Mouse (Mus musculus) CD4-positive, CD25-positive, alpha-beta regulatory T cell, adult 4 months (primary cell): ENCODE measurements around the gene Smim5. TPM values are rescaled to one million over a fixed set of nuclear protein-coding genes. Genes with fewer than 3 reads are reported as not detected.

ENCODE experiments used
- ATAC-seq: one replicate; pipeline ENCODE4 v1.8.0; 2017
- polyA plus RNA-seq, 2 experiments: library from polyadenylated mRNA; unstranded; fragments of 100-300 nt; shearing (Covaris generic); gene quantifications; one replicate each; pipeline ENCODE4 v1.2.1; 2017

Gene Smim5
- polyA plus RNA-seq, 2 experiments from 2014 or later = 0.94 to 1.5 TPM

DNA sequence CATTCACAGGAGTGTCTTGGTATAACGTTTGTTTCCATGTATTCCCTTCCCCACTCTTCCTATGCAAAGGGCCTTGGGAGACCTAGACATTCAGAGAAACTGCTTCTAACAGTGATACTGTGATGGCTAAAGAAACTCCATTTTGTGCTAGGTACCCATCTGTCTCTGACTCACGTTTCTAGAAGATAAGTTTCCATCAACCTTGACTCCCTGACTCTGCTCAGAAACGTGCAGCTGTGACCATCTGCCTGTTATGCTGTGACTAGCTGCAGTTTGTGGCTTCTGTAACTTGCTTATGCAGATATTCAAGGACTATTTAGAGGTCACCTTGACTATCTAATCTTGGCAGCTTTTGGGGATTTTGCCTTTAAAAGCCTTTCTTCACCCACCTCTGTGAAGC lies 31.5 kb downstream of the Smim5 start:
- no peak for ATAC-seq

DNA sequence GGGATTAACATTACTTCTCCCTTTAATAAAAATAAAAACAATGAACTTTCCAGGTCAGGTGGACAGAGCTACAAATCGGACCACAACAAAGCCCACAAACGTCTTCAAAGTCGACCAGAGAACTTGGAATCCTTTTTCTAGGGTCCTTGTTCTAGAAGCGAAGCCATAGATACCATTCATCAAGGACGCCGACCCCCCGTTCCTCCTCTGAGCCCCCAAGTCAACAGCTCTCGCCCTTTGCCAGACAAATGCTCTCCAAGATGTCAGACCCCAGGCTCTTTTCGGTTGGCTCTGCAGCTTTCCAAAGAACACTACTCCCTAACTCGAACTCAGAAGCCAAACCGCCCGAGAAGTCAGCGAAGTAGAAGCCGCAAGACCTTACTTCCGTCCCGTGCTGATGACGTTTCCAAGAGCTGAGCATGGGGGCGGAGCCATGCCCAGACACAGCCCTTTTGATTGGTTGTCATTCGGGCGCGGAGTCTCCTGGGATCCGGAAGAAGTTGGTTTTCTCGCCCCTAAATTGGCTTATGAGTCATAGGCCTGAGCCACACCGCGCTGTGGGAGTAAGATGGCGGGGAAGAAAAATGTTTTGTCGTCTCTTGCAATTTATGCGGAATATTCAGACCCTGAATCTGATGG lies 33.5 kb downstream of the Smim5 start, which contains the start of the genes Sap30bp and Recql5:
Gene Sap30bp (plus strand): TSS at position 175 of the 639 bp plus-strand sequence.
Gene Recql5 (minus strand): TSS at position 370 of the 639 bp plus-strand sequence.
- peak; percentile 100 for ATAC-seq

DNA sequence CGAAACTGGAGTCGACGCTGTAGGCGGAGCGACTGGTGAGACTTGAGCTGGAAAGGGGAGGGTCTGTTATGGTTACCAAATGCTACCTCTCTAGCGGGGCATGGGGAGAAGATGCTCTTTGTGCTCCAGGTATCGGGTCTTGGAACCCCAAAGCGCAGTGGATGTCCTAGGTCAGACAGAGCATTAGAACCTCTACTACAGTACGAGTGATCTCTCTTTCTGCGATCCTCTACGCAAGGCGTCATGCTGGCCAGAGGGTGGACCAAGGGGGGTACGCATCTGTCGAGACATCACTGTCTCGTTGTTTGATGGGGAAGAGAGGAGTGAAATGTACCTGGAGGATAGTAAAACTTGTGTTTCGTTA lies 34.0 kb downstream of the Smim5 start:
- ATAC-seq = peak; percentile 12

DNA sequence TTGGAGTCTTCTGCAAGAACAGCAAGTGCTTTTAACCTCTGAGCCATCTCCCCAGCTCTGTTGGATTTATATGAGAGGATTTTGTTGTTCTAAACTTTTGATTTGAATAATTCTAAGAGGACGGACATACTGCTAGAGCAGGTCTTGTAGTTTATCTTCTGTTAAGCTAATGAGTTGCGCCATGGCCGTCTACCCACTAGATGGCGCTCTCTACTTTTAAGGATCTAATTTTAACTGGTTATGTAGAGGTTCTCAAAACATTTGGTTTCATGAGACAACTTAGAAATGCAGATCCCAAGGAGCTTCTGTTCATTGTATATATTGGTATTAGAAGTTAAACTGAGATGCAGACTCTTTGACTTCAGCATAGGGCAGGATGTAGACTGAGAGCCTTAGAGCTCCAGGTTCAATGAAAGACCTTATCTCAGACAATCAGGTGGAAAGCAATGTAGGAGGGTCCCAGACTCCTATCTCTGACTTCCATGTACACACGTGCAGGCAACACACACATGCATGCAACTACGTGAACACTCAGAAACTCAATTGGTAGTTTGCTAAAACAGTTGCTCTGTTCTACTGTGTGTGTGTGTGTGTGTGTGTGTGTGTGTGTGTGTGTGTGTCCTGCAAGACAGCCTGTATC lies 40.0 kb downstream of the Smim5 start:
- ATAC-seq = peak; percentile 45

DNA sequence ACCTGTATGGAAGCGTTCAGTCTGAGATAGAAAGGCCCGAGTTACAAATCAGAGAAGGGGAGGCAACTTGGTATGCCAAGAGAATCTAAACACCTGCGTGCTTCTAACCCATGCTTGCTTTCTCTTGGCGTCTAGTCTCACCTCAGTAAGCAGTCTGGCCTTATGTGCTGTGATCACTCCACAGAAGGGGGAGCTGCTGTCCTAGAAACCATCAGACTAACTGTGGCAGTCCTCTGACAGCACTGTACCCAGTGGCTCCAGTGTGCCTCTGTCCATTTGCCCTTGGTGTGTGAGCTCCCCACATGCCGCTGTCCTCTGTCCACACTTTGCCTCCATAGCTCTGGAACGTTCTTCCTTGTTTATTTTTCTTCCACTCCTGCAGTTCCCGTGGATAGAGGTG lies 42.2 kb downstream of the Smim5 start:
- no peak for ATAC-seq

DNA sequence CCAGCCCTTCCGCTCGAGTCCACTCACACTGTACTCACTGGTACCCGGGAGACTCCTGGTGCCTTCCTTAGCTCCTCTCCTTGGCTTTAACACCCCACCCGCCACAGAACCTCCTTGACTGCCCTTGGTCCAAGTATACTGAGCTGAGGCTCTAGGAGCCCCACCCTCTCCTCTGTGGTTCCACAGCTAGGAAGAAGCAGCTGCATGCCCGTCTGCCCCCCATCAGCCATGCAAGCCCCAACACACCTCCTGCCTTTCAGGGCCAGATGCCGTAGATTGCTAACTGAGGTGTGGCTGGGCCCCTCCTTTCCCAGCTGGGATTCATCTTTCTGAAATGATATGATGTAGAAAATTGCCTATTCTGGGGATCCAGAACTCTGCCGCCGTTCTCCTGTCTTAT lies 45.5 kb downstream of the Smim5 start:
- no peak for ATAC-seq

DNA sequence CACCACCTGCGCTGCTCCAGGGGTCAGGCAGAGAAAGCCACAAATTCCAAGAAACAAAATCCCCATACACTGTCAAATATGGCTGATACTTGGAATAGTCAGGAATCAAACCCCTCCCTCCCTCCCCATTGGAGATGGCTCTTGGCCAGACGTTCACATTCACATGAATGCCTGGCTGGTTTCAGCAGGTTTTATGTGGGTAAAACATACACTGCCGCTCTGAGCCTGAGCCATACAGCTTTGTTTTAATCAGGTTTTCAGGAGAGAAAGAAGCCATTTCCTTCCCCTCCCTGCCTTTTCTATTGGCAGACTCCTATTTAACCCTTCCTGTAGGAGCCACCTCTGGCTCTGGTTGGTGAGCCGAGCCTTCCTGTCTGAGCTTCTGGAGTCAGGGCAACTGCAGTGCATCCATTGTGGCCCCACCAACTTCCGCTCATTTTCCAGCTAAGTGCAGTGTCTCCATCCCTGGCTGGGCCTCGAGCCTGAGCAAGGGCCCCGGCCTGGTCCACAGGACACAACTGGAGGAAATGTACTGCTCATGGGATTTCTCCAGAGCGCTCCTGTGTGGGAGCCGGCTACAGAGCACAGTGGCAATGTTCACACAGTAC lies 46.6 kb downstream of the Smim5 start:
- ATAC-seq = no peak

DNA sequence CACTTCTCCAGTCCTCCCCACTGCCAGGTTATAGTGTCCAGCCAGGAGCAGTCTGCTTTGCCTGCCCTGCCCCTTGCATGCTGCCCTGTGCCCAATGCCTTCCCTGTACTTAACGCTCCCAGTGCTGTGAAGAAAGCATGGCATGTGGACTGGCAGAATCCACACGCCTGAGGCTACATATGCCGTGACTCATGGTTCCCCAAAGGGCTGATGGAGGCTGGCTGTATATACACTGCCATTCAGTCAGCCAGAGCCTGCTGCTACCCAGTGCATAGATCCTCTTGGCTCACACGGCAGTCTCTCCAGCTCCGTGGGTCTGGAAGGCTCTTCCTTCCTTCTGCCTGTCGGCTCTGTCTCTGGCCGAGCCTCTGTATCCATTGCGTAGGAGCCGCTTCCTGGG lies 48.5 kb downstream of the Smim5 start:
- ATAC-seq = no peak

DNA sequence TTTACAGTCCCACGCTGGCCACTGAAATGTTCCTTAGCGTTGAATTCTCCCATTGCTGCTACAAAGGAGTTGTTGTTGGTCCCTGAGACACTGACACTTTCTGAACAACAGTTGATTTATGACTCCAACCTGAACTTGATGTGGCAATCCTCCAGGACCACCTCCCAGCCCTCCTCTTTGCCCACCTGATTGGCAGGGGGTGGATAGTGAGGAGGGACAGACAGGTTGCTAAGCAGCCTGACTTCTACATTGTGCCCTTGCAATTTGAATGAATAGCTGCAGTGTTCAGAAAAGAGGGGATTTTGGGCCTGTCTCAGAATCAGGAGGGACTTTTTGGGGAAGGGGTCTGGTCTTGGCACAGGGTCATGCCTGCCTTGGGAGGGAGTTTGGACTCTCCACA lies 51.0 kb downstream of the Smim5 start:
- ATAC-seq = no peak

DNA sequence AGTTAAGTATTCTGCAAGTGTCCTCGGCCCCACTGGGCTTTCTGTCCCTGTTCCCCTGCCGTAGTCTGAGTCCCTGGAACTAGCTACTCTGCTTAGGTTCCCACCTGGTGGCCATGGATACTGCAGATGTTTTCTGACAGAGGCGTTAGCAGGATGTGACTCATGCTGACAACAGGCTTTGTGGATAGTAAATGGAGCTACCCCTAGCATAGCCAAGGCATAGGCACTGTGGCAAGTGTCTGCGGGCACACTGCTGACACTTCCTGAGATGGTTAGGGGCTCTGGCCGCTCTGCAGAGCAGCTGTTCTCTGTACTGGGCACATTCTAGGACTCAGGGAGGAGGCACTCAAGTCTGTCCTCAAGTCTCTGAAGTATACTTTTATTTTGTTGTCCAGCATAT lies 54.9 kb downstream of the Smim5 start:
- no peak for ATAC-seq

DNA sequence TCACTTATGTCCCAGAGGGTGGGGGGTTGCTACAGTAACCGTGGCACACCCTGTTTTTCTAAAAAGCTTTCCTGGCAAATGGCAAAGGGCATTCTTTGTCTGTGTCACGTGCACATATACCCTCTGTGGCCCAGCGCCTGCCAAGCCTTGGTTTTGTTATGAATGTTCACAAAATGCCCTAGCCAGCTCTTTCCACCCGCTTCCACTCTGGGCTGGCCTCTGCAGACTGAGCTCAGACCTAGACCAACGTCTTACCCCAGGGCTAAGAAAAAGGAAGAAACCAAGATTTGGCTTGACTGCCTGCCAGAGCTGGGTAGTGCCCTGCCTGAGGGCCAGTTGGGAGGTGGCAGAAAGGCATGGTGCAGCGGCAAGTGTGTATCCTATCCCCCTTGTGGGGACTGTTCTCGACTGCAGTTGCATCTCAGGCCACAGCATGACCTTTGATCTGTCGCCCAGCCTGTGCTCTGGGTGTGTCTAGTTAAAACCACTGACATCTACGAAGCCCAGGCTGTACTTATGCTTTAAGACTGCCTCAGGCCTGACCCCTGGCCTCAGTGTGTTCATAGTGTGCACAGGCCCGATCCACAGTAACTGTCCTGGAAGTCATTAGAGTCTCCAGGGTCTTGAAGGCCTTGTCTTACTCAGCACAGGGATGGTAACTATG lies 55.6 kb downstream of the Smim5 start:
- no peak for ATAC-seq

Other genes starting within 250 kb of the Smim5 start
- 10 to 100 TPM; 28.8 to 30.9 TPM for gene Grb2, start 191.4 kb upstream of the Smim5 start, polyA plus RNA-seq
- gene Tmem94, start 134.5 kb upstream of the Smim5 start, polyA plus RNA-seq = 10 to 100 TPM in 1 of 2 experiments, 1 to 10 TPM in 1; 8.5 to 17.5 TPM
- under 1 TPM; 0.69 to 0.85 TPM for gene Caskin2, start 86.3 kb upstream of the Smim5 start, polyA plus RNA-seq
- gene Tsen54, start 85.2 kb upstream of the Smim5 start, polyA plus RNA-seq = 10 to 100 TPM; 11.0 to 16.2 TPM
- gene Llgl2, start 75.9 kb upstream of the Smim5 start, polyA plus RNA-seq = 10 to 100 TPM in 1 of 2 experiments, 1 to 10 TPM in 1; 7.9 to 11.1 TPM
- gene Myo15b, start 41.6 kb upstream of the Smim5 start, polyA plus RNA-seq = not detected
- 1 to 10 TPM; 1.9 to 2.8 TPM for gene Smim6, start 12.1 kb downstream of the Smim5 start, polyA plus RNA-seq
- gene Sap30bp, start 33.3 kb downstream of the Smim5 start, polyA plus RNA-seq = 10 to 100 TPM; 42.0 to 46.9 TPM
- 10 to 100 TPM; 21.9 to 41.9 TPM for gene Recql5, start 33.5 kb downstream of the Smim5 start, polyA plus RNA-seq
- not detected for gene Itgb4, start 74.7 kb downstream of the Smim5 start, polyA plus RNA-seq
- gene Galk1, start 112.8 kb downstream of the Smim5 start, polyA plus RNA-seq = 10 to 100 TPM; 13.1 to 18.4 TPM
- 1,000 to 10,000 TPM; 1,562 to 1,754 TPM for gene H3f3b, start 128.0 kb downstream of the Smim5 start, polyA plus RNA-seq
- 10 to 100 TPM; 10.4 to 16.1 TPM for gene Unk, start 130.4 kb downstream of the Smim5 start, polyA plus RNA-seq
- gene Unc13d, start 178.0 kb downstream of the Smim5 start, polyA plus RNA-seq = 100 to 1,000 TPM in 1 of 2 experiments, 10 to 100 TPM in 1; 73.8 to 138 TPM
- gene Wbp2, start 187.0 kb downstream of the Smim5 start, polyA plus RNA-seq = 100 to 1,000 TPM; 133 to 265 TPM
- gene Trim47, start 227.2 kb downstream of the Smim5 start, polyA plus RNA-seq = not detected
- 10 to 100 TPM; 14.4 to 17.9 TPM for gene Trim65, start 231.2 kb downstream of the Smim5 start, polyA plus RNA-seq
- gene Mrpl38, start 238.9 kb downstream of the Smim5 start, polyA plus RNA-seq = 10 to 100 TPM; 22.7 to 25.5 TPM